Mouse (Mus musculus): ENCODE results near the gene Cdkn2c. TPM values are rescaled to one million over a fixed set of nuclear protein-coding genes. Genes with fewer than 3 reads are reported as not detected.

Cdkn2c gene
- polyA plus RNA-seq, 1 experiment from 2014 or later: 7.5 TPM

DNA sequence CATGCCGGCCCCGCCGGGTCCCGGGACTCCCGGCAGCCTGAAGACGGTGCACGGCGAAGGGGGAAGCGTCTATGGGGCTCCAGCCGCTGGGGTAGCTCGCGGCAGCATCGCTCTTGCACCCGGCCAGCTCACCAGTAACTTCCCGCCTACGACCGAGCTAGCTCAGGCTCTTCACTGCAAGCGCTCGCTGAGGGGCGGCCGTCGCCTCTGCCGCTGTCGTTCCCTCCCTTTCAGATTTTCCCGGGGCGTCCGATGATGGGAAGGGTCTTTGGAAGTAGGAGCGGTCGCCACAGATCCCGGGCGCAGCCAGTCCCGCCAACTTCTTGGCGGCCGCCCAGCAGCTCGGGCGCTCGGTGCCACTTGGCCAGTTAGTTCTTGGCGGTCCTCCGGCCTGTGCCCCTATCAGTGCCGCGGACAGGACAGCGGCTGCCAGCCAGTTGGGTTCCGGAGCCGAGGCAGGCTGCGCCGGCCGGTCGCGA lies 968 bp downstream of the Cdkn2c start:
- ATAC-seq: peak; percentile 24

DNA sequence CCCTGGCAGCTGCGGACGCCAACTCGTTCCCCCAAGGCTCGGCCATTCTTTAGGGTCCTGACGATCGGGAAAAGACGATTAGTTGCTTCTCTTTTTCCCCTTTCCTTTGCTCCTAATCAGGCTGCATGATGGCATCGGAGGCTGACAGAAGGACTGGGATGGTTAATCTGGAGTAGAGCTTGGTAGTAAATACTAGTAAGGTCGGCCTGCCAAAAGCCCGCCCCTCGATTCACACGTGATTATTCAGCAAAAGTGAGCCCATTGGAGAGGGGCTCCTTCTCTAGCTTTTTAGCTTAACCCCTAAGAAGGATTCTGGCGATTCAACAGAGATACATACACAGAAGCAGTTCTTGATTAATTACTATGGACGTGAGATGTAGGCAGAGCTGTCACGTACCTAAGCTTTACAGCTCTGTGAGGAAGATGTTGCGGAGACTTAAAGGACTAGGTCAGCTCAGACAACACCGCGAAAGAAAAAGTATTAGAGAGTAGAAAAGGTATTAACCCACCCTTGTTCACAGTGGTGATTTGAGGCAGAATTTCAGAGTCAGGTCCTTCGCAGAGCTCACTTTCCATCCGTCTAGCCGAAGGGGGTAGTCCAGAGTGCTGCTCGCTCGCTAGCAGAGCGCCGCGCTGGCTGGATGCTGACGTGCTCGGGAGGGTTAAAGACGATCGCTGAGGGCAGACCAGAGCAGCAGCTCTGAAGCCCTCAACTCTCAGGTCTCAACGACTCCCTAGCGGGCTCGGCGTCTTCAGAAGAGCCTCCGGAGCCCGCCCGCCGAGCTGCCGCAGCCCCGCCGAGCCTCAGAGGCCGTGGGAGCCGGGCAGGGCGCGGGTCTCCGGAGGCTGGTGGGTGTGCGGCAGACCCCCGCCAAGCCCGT lies 1.6 kb downstream of the Cdkn2c start:
- Histone ChIP-seq H3K4me2 (replicated peaks; ENCODE audit: low read depth) (peak overlapping the region; percentile 99), H3K4me1 (replicated peaks; ENCODE audit: control insufficient read depth, insufficient read depth, low read length) (no peaks in the 10 kb centered on the region), H3K27me3 (replicated peaks; ENCODE audit: control insufficient read depth, insufficient read depth, low read length) (peaks cover 32% of the 10 kb centered on the region), H3K9ac (ENCODE audit: low read depth, low read length) (peak overlapping the region; percentile 72), H3K4me3 (ENCODE audit: low read depth, low read length) (peak overlapping the region; percentile 85), H3K9me3 (ENCODE audit: control insufficient read depth) (no peaks in the 10 kb centered on the region), H3K27ac (ENCODE audit: low read depth, low read length) (no peak overlapping the region; the same call in 1 of the 2 replicates), H3K36me3 (ENCODE audit: control insufficient read depth, insufficient read depth) (no peaks in the 10 kb centered on the region)
- peak; percentile 29; the same call in 1 of the 2 replicates for ATAC-seq
- WGBS: under 1% methylated on average over 49 of the region's 49 CpGs
- TF ChIP-seq CTCF (IDR thresholded peaks at IDR 0.05; ENCODE audit: low read depth): no peak

More for the DNA sequence above, 968 bp downstream of the Cdkn2c start:
- H3K9ac ChIP-seq (ENCODE audit: low read depth, low read length): peak overlapping the region; percentile 72
- no peaks in the 10 kb centered on the region for H3K36me3 ChIP-seq (ENCODE audit: control insufficient read depth, insufficient read depth)
- TF ChIP-seq CTCF (IDR thresholded peaks at IDR 0.05; ENCODE audit: low read depth): no peak
- H3K4me1 ChIP-seq (replicated peaks; ENCODE audit: control insufficient read depth, insufficient read depth, low read length): no peaks in the 10 kb centered on the region
- H3K27me3 ChIP-seq (replicated peaks; ENCODE audit: control insufficient read depth, insufficient read depth, low read length): peaks cover 28% of the 10 kb centered on the region
- peak overlapping the region; percentile 74 for H3K27ac ChIP-seq (ENCODE audit: low read depth, low read length)
- H3K4me3 ChIP-seq (ENCODE audit: low read depth, low read length): peak overlapping the region; percentile 85
- no peaks in the 10 kb centered on the region for H3K9me3 ChIP-seq (ENCODE audit: control insufficient read depth)
- WGBS: under 1% methylated on average over 49 of the region's 49 CpGs
- H3K4me2 ChIP-seq (replicated peaks; ENCODE audit: low read depth): peak overlapping the region; percentile 99

DNA sequence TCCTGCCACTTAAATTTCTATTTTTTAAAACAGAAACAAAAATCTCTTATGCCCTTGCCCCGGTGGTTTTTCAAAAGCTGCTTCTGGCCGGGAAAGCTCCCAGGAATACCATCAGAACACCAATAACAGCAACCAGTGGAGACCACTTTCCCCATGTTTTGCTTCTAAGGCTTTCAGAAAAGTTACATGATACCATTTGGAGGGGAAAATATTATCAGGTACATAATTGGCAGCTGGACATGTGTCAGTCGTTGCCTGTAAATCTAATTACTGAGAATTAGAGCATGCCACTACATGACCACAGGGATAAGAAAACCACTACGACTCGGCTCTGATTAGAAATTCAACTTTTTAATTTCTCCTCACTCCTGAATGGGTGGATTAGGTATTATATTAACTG lies 2.9 kb downstream of the Cdkn2c start:
- no peak overlapping the region for H3K9ac ChIP-seq (ENCODE audit: low read depth, low read length)
- H3K4me2 ChIP-seq (replicated peaks; ENCODE audit: low read depth): peak overlapping the region; percentile 99
- no peaks in the 10 kb centered on the region for H3K36me3 ChIP-seq (ENCODE audit: control insufficient read depth, insufficient read depth)
- no peaks in the 10 kb centered on the region for H3K9me3 ChIP-seq (ENCODE audit: control insufficient read depth)
- no peak for ATAC-seq
- H3K27me3 ChIP-seq (replicated peaks; ENCODE audit: control insufficient read depth, insufficient read depth, low read length): peaks cover 41% of the 10 kb centered on the region
- H3K4me3 ChIP-seq (ENCODE audit: low read depth, low read length): peak overlapping the region; percentile 85; the same call in 1 of the 2 replicates
- H3K4me1 ChIP-seq (replicated peaks; ENCODE audit: control insufficient read depth, insufficient read depth, low read length): no peaks in the 10 kb centered on the region
- no peak for TF ChIP-seq CTCF (IDR thresholded peaks at IDR 0.05; ENCODE audit: low read depth)
- 29% methylated on average over 5 of the region's 5 CpGs for WGBS
- H3K27ac ChIP-seq (ENCODE audit: low read depth, low read length): no peak overlapping the region

DNA sequence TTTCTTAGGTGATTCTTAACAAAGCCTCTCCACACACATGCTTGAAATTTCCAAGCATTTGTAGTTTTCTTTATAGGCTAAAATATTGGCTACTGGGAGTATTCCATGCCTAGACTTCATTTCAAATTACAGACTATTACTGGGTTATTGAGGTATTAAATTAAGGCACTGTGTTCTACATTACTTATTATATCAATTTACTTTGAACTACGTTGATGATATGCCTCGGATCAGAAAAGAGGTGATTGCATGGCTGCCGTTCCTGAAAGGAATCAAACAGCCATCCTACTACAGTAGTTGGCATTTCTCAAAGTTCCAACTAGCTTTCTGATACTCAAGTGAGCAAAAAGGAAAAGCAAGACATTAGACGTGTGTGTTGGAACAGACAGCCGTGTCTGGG lies 4.7 kb downstream of the Cdkn2c start:
- TF ChIP-seq CTCF (IDR thresholded peaks at IDR 0.05; ENCODE audit: low read depth): no peak
- Histone ChIP-seq H3K4me1 (replicated peaks; ENCODE audit: control insufficient read depth, insufficient read depth, low read length) (peaks cover 3% of the 10 kb centered on the region; the same call in 1 of the 2 replicates), H3K9ac (ENCODE audit: low read depth, low read length) (no peak overlapping the region), H3K36me3 (ENCODE audit: control insufficient read depth, insufficient read depth) (no peaks in the 10 kb centered on the region), H3K9me3 (ENCODE audit: control insufficient read depth) (no peaks in the 10 kb centered on the region), H3K27ac (ENCODE audit: low read depth, low read length) (no peak overlapping the region), H3K4me3 (ENCODE audit: low read depth, low read length) (no peak overlapping the region), H3K27me3 (replicated peaks; ENCODE audit: control insufficient read depth, insufficient read depth, low read length) (peaks cover 56% of the 10 kb centered on the region), H3K4me2 (replicated peaks; ENCODE audit: low read depth) (no peak overlapping the region)
- ATAC-seq: no peak
- WGBS: 32% methylated on average over 5 of the region's 5 CpGs

GRCm38 (mm10) chr4:109661183-109661582 lies 5.8 kb downstream of the Cdkn2c start:
- Histone ChIP-seq H3K9me3 (ENCODE audit: control insufficient read depth) (no peaks in the 10 kb centered on the region), H3K36me3 (ENCODE audit: control insufficient read depth, insufficient read depth) (no peaks in the 10 kb centered on the region), H3K4me1 (replicated peaks; ENCODE audit: control insufficient read depth, insufficient read depth, low read length) (peaks cover 9% of the 10 kb centered on the region; the same call in 1 of the 2 replicates), H3K4me2 (replicated peaks; ENCODE audit: low read depth) (no peak overlapping the region), H3K9ac (ENCODE audit: low read depth, low read length) (no peak overlapping the region), H3K4me3 (ENCODE audit: low read depth, low read length) (no peak overlapping the region), H3K27me3 (replicated peaks; ENCODE audit: control insufficient read depth, insufficient read depth, low read length) (peaks cover 66% of the 10 kb centered on the region), H3K27ac (ENCODE audit: low read depth, low read length) (no peak overlapping the region)
- ATAC-seq: no peak
- TF ChIP-seq CTCF (IDR thresholded peaks at IDR 0.05; ENCODE audit: low read depth): no peak
- WGBS: 46% methylated on average over 5 of the region's 5 CpGs

GRCm38 (mm10) chr4:109660568-109660967 lies 6.4 kb downstream of the Cdkn2c start:
- Histone ChIP-seq H3K9ac (ENCODE audit: low read depth, low read length) (no peak overlapping the region), H3K4me3 (ENCODE audit: low read depth, low read length) (no peak overlapping the region), H3K27ac (ENCODE audit: low read depth, low read length) (no peak overlapping the region), H3K9me3 (ENCODE audit: control insufficient read depth) (no peaks in the 10 kb centered on the region), H3K4me2 (replicated peaks; ENCODE audit: low read depth) (no peak overlapping the region), H3K36me3 (ENCODE audit: control insufficient read depth, insufficient read depth) (no peaks in the 10 kb centered on the region), H3K4me1 (replicated peaks; ENCODE audit: control insufficient read depth, insufficient read depth, low read length) (peaks cover 9% of the 10 kb centered on the region; the same call in 1 of the 2 replicates), H3K27me3 (replicated peaks; ENCODE audit: control insufficient read depth, insufficient read depth, low read length) (peaks cover 67% of the 10 kb centered on the region)
- TF ChIP-seq CTCF (IDR thresholded peaks at IDR 0.05; ENCODE audit: low read depth): no peak
- ATAC-seq: no peak
- WGBS: 50% methylated on average over 3 of the region's 3 CpGs

All from intestine, postnatal 0 days (tissue).